Mouse (Mus musculus) MN1 (cell line): ENCODE results near the gene Arf1.

Experiments used
- DNase-seq: peaks from one replicate; pipeline ENCODE4 v3.0.0-alpha.2; 2016; ENCODE audit warnings: low spot score

Gene Arf1

GRCm38 (mm10) chr11:59228122-59228953 is at the start of gene Arf1:
Gene Arf1 (minus strand): TSS chr11:59228270.
- peak; percentile 99 for DNase-seq

- DNase-seq: no peak
These were observed 48.8 kb upstream of the Arf1 start for GRCm38 (mm10) chr11:59276877-59277276.

- no peak for DNase-seq
These were observed 46.1 kb upstream of the Arf1 start for GRCm38 (mm10) chr11:59274184-59274583.

- DNase-seq: no peak
These were observed 38.7 kb upstream of the Arf1 start for GRCm38 (mm10) chr11:59266727-59267126.

- no peak for DNase-seq
These were observed 37.2 kb upstream of the Arf1 start for GRCm38 (mm10) chr11:59265154-59265813.

- no peak for DNase-seq
These were observed 36.5 kb upstream of the Arf1 start for GRCm38 (mm10) chr11:59264593-59264992.

GRCm38 (mm10) chr11:59263870-59264563 is 35.9 kb upstream of the Arf1 start:
- DNase-seq: peak; percentile 69

GRCm38 (mm10) chr11:59262308-59262707 is 34.2 kb upstream of the Arf1 start:
- no peak for DNase-seq

GRCm38 (mm10) chr11:59260706-59261493 is 32.8 kb upstream of the Arf1 start:
- DNase-seq: no peak

- DNase-seq: no peak
These were observed 31.6 kb upstream of the Arf1 start for GRCm38 (mm10) chr11:59259647-59260046.

- no peak for DNase-seq
These were observed 20.0 kb upstream of the Arf1 start for GRCm38 (mm10) chr11:59248101-59248500.

GRCm38 (mm10) chr11:59243856-59244255 is 15.8 kb upstream of the Arf1 start:
- no peak for DNase-seq

GRCm38 (mm10) chr11:59241841-59242240 is 13.8 kb upstream of the Arf1 start:
- no peak for DNase-seq

GRCm38 (mm10) chr11:59239796-59240195 is 11.7 kb upstream of the Arf1 start:
- no peak for DNase-seq

GRCm38 (mm10) chr11:59239428-59239785 is 11.3 kb upstream of the Arf1 start:
- no peak for DNase-seq

- peak; percentile 87 for DNase-seq
These were observed 10.7 kb upstream of the Arf1 start for GRCm38 (mm10) chr11:59238525-59239427.

- no peak for DNase-seq
These were observed 4.7 kb upstream of the Arf1 start for GRCm38 (mm10) chr11:59232797-59233196.

- peak; percentile 74 for DNase-seq
These were observed 2.2 kb upstream of the Arf1 start for GRCm38 (mm10) chr11:59230144-59230760.

- peak; percentile 86 for DNase-seq
These were observed 407 bp downstream of the Arf1 start for GRCm38 (mm10) chr11:59227604-59228121.
